Mouse (Mus musculus) T-cell, adult 2 months (primary cell): ENCODE measurements around the gene Unc119b.
"Not testable (repeated sequence)": the region's sequence is repeated elsewhere in the genome, so short reads cannot be mapped to it uniquely, and the experiment has no call there.

Experiments
- DNase-seq: peaks from one replicate; pipeline ENCODE4 v3.0.0; 2022; ENCODE audit warnings: low spot score

The Unc119b gene

GRCm38 (mm10) chr5:115133358-115134066, 1.3 kb downstream of the Unc119b start:
- DNase-seq, result no peak

- DNase-seq, result peak; percentile 64
These were observed 2.3 kb downstream of the Unc119b start for GRCm38 (mm10) chr5:115132465-115132864.

GRCm38 (mm10) chr5:115129328-115129727, 5.4 kb downstream of the Unc119b start:
- DNase-seq, result no peak

- DNase-seq, result no peak
These were observed 7.2 kb downstream of the Unc119b start for GRCm38 (mm10) chr5:115127421-115128179.

GRCm38 (mm10) chr5:115126578-115127312, 8.0 kb downstream of the Unc119b start:
- peak; percentile 56 for DNase-seq

GRCm38 (mm10) chr5:115125211-115125871, 9.4 kb downstream of the Unc119b start:
- DNase-seq, result peak; percentile 86

- DNase-seq, result no peak
These were observed 10.1 kb downstream of the Unc119b start for GRCm38 (mm10) chr5:115124690-115125089.

- no peak for DNase-seq
These were observed 13.8 kb downstream of the Unc119b start for GRCm38 (mm10) chr5:115120978-115121377.

- DNase-seq, result peak; percentile 91
These were observed 15.7 kb downstream of the Unc119b start, which contains the start of gene Acads for GRCm38 (mm10) chr5:115118961-115119570. Acads (minus strand) TSS chr5:115119346.

- DNase-seq, result no peak
These were observed 17.3 kb downstream of the Unc119b start for GRCm38 (mm10) chr5:115117467-115117866.

GRCm38 (mm10) chr5:115116426-115116825, 18.3 kb downstream of the Unc119b start:
- DNase-seq, result no peak

GRCm38 (mm10) chr5:115114501-115114900, 20.3 kb downstream of the Unc119b start:
- DNase-seq, result no peak

- no peak for DNase-seq
These were observed 21.5 kb downstream of the Unc119b start for GRCm38 (mm10) chr5:115113244-115113643.

- DNase-seq, result no peak
These were observed 23.6 kb downstream of the Unc119b start for GRCm38 (mm10) chr5:115111156-115111555.

GRCm38 (mm10) chr5:115103253-115103652, 31.5 kb downstream of the Unc119b start:
- not testable (repeated sequence) for DNase-seq

GRCm38 (mm10) chr5:115102231-115102630, 32.5 kb downstream of the Unc119b start:
- DNase-seq, result no peak

- no peak for DNase-seq
These were observed 34.3 kb downstream of the Unc119b start for GRCm38 (mm10) chr5:115100473-115100872.

GRCm38 (mm10) chr5:115099991-115100390, 34.8 kb downstream of the Unc119b start:
- DNase-seq, result no peak

- no peak for DNase-seq
These were observed 35.2 kb downstream of the Unc119b start for GRCm38 (mm10) chr5:115099530-115099929.

GRCm38 (mm10) chr5:115098195-115098594, 36.6 kb downstream of the Unc119b start, which contains the start of gene Gm10401:
Gm10401 (minus strand) TSS chr5:115098295.
- DNase-seq, result no peak

- DNase-seq, result no peak
These were observed 43.0 kb downstream of the Unc119b start for GRCm38 (mm10) chr5:115091776-115092175.
